Mouse (Mus musculus) liver (tissue): ENCODE results near the gene Pik3r5.

ENCODE experiments used
- DNase-seq: peaks from one replicate; pipeline ENCODE4 v3.0.0-alpha.2; 2020; ENCODE audit warnings: mixed read lengths

Pik3r5 gene

GRCm38 (mm10) chr11:68532773-68533172 is 100.9 kb downstream of the Pik3r5 start:
- DNase-seq, result no peak

- DNase-seq, result no peak
Measured at GRCm38 (mm10) chr11:68533971-68534475, 102.1 kb downstream of the Pik3r5 start.

DNA sequence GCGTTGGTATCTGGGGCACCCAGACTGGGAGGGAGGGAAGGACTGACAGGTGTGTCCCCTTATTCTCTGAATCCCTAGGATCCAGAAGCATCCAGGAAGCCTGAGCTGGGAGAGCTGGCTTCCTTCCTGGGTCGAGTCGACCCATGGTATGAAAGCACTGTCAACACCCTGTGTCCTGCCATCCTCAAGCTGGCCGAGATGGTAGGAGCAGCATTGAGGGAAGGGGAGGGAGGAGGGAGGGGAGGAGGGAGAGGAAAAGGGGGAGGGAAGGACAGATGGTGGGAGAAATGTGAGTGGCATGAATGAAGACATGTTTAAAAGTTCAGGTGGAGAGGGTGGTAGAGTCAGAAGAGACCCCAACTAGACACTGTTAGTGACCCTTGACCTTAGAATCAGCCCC is 104.1 kb downstream of the Pik3r5 start:
- no peak for DNase-seq

- DNase-seq, result no peak
Measured at GRCm38 (mm10) chr11:68536465-68536864, 104.5 kb downstream of the Pik3r5 start.

DNA sequence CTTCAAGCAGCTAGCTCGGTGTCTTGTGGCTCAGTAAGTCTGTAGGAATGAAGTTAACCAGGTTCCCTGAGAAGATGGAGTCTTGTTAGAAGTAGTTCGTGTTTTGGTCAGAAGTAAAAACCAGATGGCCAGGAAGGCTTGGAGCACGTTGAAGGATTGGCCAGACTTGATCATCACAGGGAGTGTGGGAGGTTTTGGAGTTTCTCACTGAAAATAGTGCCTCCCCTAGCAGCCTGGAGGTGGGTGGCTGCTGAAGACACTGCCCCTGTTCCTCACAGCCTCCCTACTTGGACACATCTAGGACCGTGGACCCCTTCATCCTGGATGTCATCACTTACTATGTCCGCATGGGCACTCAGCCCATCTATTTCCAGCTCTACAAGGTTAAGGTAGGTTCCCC is 107.7 kb downstream of the Pik3r5 start:
- no peak for DNase-seq

DNA sequence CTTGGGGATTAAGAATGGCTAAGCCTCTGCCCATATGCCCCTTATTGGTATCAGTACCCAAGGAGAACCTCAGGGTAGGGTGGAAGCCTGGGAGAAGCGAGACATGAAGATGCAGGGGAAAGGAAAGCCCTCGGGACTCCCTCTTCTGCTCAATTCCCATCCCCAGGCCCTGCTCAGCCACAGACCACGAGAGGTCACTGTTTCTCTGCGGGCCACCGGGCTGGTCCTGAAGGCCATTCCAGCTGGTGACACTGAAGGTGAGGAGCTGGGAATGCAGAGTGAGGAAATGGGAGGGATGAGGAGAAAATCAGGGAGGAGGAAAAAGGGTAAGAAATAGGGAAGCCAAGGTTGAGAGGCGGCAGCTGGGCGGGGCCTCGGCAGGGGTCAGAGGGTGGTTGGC is 112.6 kb downstream of the Pik3r5 start:
- DNase-seq, result peak; percentile 18

GRCm38 (mm10) chr11:68545172-68545571 is 113.3 kb downstream of the Pik3r5 start:
- no peak for DNase-seq

- DNase-seq, result no peak
Measured at GRCm38 (mm10) chr11:68545682-68546222, 113.8 kb downstream of the Pik3r5 start.
